Mouse (Mus musculus): ENCODE results near the gene Slc34a1. TPM values are rescaled to one million over a fixed set of nuclear protein-coding genes. Genes with fewer than 3 reads are reported as not detected.
A peak's percentile ranks its signal among the peaks of the same experiment; 100 is the strongest.

Gene Slc34a1
- polyA plus RNA-seq, 1 experiment from 2014 or later = not detected

DNA sequence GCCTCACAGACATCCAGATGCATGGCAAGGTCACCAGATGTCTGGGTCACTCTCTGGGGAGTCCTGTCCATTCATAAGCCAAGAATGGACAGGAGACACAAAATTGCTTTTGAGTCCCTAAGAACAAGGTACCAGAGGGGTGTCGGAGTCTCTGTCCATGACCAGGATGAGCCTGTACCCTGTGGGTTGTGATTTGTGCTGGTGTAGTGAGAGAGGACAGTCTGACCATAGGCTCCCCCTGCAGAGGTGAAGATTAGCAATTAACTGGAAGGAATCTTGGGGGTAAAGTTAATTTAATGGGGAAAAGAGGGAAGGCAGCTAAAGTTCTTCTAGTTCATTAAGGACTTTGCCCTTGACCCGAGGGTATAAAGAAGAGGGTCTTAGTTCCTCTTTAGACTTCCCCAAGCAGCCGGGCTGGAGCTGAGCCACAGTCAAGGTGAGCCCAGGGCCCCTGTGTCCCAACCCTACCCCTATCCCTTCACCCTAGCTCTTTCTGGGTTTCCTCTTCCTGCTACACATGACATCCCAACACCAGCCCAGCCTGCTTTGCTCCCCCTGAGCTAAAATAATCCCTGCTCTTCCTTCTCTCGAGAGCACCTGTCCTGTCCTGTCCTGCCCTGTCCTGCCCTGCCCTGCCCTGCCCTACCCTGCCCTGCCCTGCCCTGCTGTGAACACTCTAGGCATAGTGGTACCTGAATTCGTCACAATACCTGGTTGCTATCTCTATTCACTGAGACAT is 1.5 kb downstream of the Slc34a1 start:
- Histone ChIP-seq H3K27me3 (replicated peaks; ENCODE audit: control insufficient read depth, insufficient read depth, low read length) (no peaks in the 10 kb centered on the region), H3K9me3 (ENCODE audit: control insufficient read depth, low read length) (no peaks in the 10 kb centered on the region), H3K4me2 (ENCODE audit: low read length) (no peak overlapping the region), H3K4me1 (replicated peaks; ENCODE audit: control insufficient read depth, insufficient read depth, low read length) (no peaks in the 10 kb centered on the region), H3K4me3 (ENCODE audit: low read depth, low read length) (no peak overlapping the region), H3K27ac (ENCODE audit: low read depth) (no peak overlapping the region), H3K36me3 (ENCODE audit: control insufficient read depth, insufficient read depth, low read length) (no peaks in the 10 kb centered on the region), H3K9ac (ENCODE audit: low read length) (no peak overlapping the region)
- 59% methylated on average over 5 of the region's 5 CpGs for WGBS
- ATAC-seq (replicated peaks; ENCODE audit: low FRiP score, low TSS enrichment, low read depth) (no peak), DNase-seq (ENCODE audit: low spot score) (no peak)

DNA sequence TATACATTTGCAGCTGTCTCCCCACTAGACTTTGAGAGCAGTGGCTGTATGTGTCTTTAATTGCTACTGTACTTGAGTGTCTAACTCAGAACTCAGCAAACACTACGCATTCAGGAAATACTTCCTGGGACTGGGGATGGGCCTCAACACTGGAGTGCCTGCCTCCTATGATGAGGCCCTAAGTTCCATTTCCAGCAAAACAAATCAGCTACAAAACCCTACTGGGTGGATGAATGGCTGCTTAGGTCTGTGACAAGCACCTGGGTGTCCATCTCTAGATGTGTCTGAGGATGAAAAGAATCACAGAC is 2.0 kb downstream of the Slc34a1 start:
- Histone ChIP-seq H3K9me3 (ENCODE audit: control insufficient read depth, low read length) (no peaks in the 10 kb centered on the region), H3K27ac (ENCODE audit: low read depth) (no peak overlapping the region), H3K4me1 (replicated peaks; ENCODE audit: control insufficient read depth, insufficient read depth, low read length) (no peaks in the 10 kb centered on the region), H3K9ac (ENCODE audit: low read length) (no peak overlapping the region), H3K4me3 (ENCODE audit: low read depth, low read length) (no peak overlapping the region), H3K36me3 (ENCODE audit: control insufficient read depth, insufficient read depth, low read length) (no peaks in the 10 kb centered on the region), H3K4me2 (ENCODE audit: low read length) (no peak overlapping the region), H3K27me3 (replicated peaks; ENCODE audit: control insufficient read depth, insufficient read depth, low read length) (no peaks in the 10 kb centered on the region)
- ATAC-seq (replicated peaks; ENCODE audit: low FRiP score, low TSS enrichment, low read depth) (no peak), DNase-seq (ENCODE audit: low spot score) (no peak)
- WGBS = 71% methylated on average over 1 of the region's 1 CpGs

DNA sequence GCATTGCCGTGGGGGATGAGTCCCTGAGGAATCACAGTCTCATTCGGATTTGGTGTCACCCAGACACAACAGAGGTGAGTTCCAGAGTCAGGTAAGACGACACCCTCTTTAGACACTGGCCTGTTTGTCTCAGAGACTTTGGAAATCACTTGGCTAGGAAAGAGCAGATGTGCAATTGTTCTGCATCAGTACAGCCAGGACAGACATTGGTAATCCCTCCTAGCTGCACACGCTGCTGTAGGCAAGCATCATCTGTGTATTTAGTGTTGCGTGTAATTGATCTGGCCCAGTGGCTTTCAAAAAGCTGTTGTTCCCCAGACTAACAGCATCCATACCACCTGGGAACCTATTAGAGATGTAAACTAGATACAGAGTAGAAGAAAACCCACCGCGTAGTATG is 5.3 kb downstream of the Slc34a1 start:
- no peaks in the 10 kb centered on the region for H3K9me3 ChIP-seq (ENCODE audit: control insufficient read depth, low read length)
- no peaks in the 10 kb centered on the region for H3K36me3 ChIP-seq (ENCODE audit: control insufficient read depth, insufficient read depth, low read length)
- H3K27me3 ChIP-seq (replicated peaks; ENCODE audit: control insufficient read depth, insufficient read depth, low read length) = no peaks in the 10 kb centered on the region
- no peak overlapping the region for H3K4me3 ChIP-seq (ENCODE audit: low read depth, low read length)
- H3K4me1 ChIP-seq (replicated peaks; ENCODE audit: control insufficient read depth, insufficient read depth, low read length) = no peaks in the 10 kb centered on the region
- WGBS = 78% methylated on average over 7 of the region's 7 CpGs
- no peak overlapping the region for H3K27ac ChIP-seq (ENCODE audit: low read depth)
- no peak for DNase-seq (ENCODE audit: low spot score)
- H3K9ac ChIP-seq (ENCODE audit: low read length) = no peak overlapping the region
- ATAC-seq (replicated peaks; ENCODE audit: low FRiP score, low TSS enrichment, low read depth) = no peak
- H3K4me2 ChIP-seq (ENCODE audit: low read length) = no peak overlapping the region

DNA sequence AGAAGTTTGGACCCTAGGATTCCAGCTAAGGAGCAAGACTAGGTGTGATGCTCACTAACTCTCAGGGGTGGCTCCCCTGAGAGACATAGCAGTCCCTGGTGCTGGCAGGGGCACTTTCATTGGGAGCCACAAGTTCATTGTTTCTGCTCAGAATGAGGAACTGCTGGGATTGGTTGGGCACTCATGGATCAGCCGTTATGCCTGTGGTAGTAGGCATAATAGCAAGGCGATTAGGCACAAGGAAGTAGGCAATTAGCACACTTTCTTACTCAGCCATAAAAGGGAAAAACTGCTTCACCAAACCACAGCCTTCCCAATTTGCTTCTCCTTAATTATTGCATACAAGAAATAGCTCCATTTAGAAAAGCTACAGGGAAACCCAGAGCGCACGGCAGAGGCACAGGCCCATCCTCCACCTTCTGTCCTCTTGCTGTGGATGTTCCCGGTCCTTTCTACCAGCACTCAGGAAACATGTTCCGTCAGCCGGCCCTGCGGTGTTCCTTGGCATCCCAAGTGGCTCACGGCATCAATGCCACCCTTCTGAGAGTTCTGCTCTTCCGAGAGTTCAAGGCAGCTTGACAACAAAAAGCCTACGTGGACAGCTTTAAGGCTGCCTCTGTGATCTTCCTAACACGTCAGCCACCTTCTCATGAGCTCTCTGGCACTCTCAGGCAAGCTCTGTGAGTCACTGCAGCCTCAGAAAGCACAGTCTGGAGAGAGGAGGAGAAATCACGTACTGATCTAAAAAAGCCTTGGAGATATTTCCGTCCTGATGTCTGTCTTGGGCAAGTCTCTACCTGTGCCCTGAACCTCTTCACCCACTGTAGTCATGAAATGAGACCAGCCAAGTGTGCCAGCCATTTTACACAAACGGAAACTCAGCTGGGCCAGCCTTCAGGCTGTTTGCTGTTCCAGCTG is 6.2 kb downstream of the Slc34a1 start:
- Histone ChIP-seq H3K9me3 (ENCODE audit: control insufficient read depth, low read length) (no peaks in the 10 kb centered on the region), H3K9ac (ENCODE audit: low read length) (no peak overlapping the region), H3K4me1 (replicated peaks; ENCODE audit: control insufficient read depth, insufficient read depth, low read length) (no peaks in the 10 kb centered on the region), H3K27me3 (replicated peaks; ENCODE audit: control insufficient read depth, insufficient read depth, low read length) (no peaks in the 10 kb centered on the region), H3K4me3 (ENCODE audit: low read depth, low read length) (no peak overlapping the region), H3K4me2 (ENCODE audit: low read length) (no peak overlapping the region), H3K36me3 (ENCODE audit: control insufficient read depth, insufficient read depth, low read length) (no peaks in the 10 kb centered on the region), H3K27ac (ENCODE audit: low read depth) (no peak overlapping the region)
- DNase-seq (ENCODE audit: low spot score) (no peak), ATAC-seq (replicated peaks; ENCODE audit: low FRiP score, low TSS enrichment, low read depth) (no peak)
- WGBS = 74% methylated on average over 15 of the region's 15 CpGs

DNA sequence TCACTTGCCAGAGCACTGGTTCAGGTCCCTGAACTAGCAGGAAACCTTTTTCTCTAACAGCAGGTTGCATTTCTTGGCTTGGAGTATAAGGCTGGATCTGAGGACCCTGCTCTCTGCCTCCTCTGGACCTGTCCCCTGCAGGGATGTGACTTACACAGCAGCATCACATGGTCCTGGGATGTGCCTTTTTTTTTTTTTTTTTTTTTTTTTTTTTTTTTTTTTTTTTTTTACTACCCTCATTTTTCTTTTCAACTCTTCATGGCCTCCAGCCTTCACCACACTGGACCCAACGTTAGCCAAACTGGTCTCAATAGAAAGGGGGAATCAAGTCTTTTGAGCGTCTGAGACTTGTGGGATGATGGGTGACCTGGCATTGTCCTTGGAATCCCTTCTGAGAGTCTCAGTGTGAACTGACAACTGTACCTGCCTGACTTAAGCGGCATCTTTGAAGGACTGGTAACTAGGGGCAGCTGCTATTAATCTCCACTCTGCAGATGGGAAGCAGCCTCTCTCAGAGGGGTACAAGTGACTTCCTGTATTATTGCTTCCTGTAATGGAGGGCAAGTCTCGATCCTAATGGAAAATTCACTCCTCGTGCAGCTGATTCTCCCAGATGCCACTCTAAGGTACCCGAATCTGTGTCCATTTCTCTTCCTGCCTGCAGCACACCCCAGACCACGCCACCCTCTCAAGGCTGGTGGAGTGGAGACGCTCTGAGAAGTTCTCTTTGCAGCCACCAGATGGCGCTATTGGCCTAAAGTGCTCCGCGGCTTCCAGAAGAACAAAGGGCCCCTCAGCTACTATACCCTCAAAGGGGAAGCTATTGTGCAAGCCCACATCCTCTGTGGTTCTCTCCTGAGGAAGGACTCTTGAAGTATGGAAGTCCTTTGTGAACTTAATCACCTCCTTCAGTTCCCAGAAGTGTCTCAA is 7.1 kb downstream of the Slc34a1 start:
- peak; percentile 91 for ATAC-seq (replicated peaks; ENCODE audit: low FRiP score, low TSS enrichment, low read depth)
- Histone ChIP-seq H3K27ac (ENCODE audit: low read depth) (no peak overlapping the region), H3K27me3 (replicated peaks; ENCODE audit: control insufficient read depth, insufficient read depth, low read length) (no peaks in the 10 kb centered on the region), H3K4me2 (ENCODE audit: low read length) (no peak overlapping the region), H3K9ac (ENCODE audit: low read length) (no peak overlapping the region), H3K9me3 (ENCODE audit: control insufficient read depth, low read length) (no peaks in the 10 kb centered on the region), H3K4me3 (ENCODE audit: low read depth, low read length) (no peak overlapping the region), H3K4me1 (replicated peaks; ENCODE audit: control insufficient read depth, insufficient read depth, low read length) (no peaks in the 10 kb centered on the region), H3K36me3 (ENCODE audit: control insufficient read depth, insufficient read depth, low read length) (no peaks in the 10 kb centered on the region)
- peak; percentile 89 for DNase-seq (ENCODE audit: low spot score)
- 11% methylated on average over 11 of the region's 11 CpGs for WGBS

DNA sequence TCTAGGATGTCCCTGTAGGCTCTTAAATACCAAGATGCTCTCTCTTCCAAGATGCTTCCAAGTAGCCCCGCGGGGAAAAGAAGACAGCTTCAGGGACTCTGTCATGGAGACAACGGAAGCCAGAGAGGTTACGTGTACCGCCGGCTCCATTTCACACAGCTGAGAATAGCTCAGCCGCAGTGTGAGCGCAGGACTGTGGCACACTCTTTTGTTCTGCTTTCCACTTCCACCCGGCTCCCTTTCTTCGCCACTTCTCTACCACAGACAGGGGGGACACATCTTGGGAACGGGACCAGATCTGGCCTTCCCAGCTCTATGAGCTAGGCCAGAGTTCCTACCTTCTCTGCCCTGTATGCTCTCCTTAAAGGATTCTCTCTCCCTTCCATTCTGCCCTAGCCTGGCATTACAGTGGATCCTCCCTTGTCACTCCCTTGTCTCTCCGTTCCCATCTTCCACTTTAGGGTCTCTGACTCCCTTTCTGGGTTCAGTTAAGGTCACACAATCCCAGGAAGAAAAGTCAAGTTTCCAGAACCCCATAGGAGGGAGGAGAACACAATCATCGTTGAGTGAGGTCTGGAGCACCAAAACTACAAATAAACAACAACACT is 7.9 kb downstream of the Slc34a1 start:
- no peak overlapping the region for H3K4me2 ChIP-seq (ENCODE audit: low read length)
- no peak; the same call in 1 of the 2 replicates for ATAC-seq (replicated peaks; ENCODE audit: low FRiP score, low TSS enrichment, low read depth)

DNA sequence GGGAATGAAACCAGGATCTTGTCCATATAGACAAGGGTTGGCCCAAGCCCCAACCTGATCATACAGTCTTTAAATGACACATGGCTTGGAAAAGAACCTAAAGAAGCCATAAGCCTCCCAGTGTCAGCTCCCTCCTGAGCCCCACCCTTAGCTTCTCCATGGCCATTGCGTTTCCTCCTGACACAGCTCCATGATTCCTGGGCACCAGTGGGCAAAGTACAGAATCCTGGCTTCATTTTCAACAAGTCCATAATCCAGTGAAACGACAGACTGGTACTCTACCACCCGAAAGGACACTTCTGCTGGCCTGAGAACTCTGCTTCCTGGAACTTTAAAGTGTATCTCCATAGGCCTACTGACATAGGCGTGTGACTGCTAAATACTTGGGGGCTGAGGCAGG is 9.4 kb downstream of the Slc34a1 start:
- Histone ChIP-seq H3K4me3 (ENCODE audit: low read depth, low read length) (no peak overlapping the region), H3K9me3 (ENCODE audit: control insufficient read depth, low read length) (no peaks in the 10 kb centered on the region), H3K36me3 (ENCODE audit: control insufficient read depth, insufficient read depth, low read length) (no peaks in the 10 kb centered on the region), H3K4me2 (ENCODE audit: low read length) (no peak overlapping the region), H3K27ac (ENCODE audit: low read depth) (no peak overlapping the region), H3K4me1 (replicated peaks; ENCODE audit: control insufficient read depth, insufficient read depth, low read length) (no peaks in the 10 kb centered on the region), H3K27me3 (replicated peaks; ENCODE audit: control insufficient read depth, insufficient read depth, low read length) (no peaks in the 10 kb centered on the region), H3K9ac (ENCODE audit: low read length) (no peak overlapping the region)
- 83% methylated on average over 4 of the region's 4 CpGs for WGBS
- ATAC-seq (replicated peaks; ENCODE audit: low FRiP score, low TSS enrichment, low read depth) (no peak), DNase-seq (ENCODE audit: low spot score) (no peak)

More for the DNA sequence above, 7.9 kb downstream of the Slc34a1 start:
- no peak overlapping the region for H3K4me3 ChIP-seq (ENCODE audit: low read depth, low read length)
- H3K27me3 ChIP-seq (replicated peaks; ENCODE audit: control insufficient read depth, insufficient read depth, low read length) = no peaks in the 10 kb centered on the region
- 69% methylated on average over 13 of the region's 13 CpGs for WGBS
- DNase-seq (ENCODE audit: low spot score) = no peak
- H3K9ac ChIP-seq (ENCODE audit: low read length) = no peak overlapping the region
- no peaks in the 10 kb centered on the region for H3K4me1 ChIP-seq (replicated peaks; ENCODE audit: control insufficient read depth, insufficient read depth, low read length)
- no peak overlapping the region for H3K27ac ChIP-seq (ENCODE audit: low read depth)
- no peaks in the 10 kb centered on the region for H3K9me3 ChIP-seq (ENCODE audit: control insufficient read depth, low read length)
- H3K36me3 ChIP-seq (ENCODE audit: control insufficient read depth, insufficient read depth, low read length) = no peaks in the 10 kb centered on the region

DNA sequence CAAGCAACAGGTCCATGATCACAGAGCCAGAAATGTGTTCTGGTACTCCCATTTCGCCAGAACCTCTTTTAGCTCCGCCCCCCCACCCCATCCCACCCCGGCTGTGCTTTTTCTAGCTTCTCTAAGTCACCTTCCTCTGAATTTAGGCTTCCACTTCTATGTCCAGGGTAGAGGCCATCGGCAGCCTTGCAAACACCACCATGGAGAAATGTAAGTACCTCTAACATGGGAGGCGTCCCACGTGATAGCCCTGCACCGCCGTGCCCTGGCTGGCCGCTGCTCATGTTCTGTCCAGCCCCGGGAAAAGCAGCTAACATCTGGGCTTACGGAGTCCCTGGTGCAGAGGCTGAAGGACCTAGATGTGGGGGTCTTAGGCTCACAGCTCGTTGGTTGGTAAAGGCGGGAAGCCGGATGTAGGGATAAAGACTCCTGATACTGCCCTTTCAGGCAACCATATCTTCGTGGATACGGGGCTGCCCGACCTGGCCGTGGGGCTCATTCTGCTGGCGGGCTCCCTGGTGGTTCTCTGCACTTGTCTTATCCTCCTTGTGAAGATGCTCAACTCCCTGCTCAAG is 10.6 kb downstream of the Slc34a1 start:
- Histone ChIP-seq H3K36me3 (ENCODE audit: control insufficient read depth, insufficient read depth, low read length) (no peaks in the 10 kb centered on the region), H3K9ac (ENCODE audit: low read length) (no peak overlapping the region), H3K27ac (ENCODE audit: low read depth) (no peak overlapping the region), H3K9me3 (ENCODE audit: control insufficient read depth, low read length) (no peaks in the 10 kb centered on the region), H3K4me1 (replicated peaks; ENCODE audit: control insufficient read depth, insufficient read depth, low read length) (no peaks in the 10 kb centered on the region), H3K4me2 (ENCODE audit: low read length) (no peak overlapping the region), H3K27me3 (replicated peaks; ENCODE audit: control insufficient read depth, insufficient read depth, low read length) (no peaks in the 10 kb centered on the region), H3K4me3 (ENCODE audit: low read depth, low read length) (no peak overlapping the region)
- 84% methylated on average over 19 of the region's 19 CpGs for WGBS
- ATAC-seq (replicated peaks; ENCODE audit: low FRiP score, low TSS enrichment, low read depth) (no peak), DNase-seq (ENCODE audit: low spot score) (no peak)

Data from intestine, embryonic 14.5 days (tissue).